Mouse (Mus musculus) thymus, postnatal 10 days (tissue): ENCODE measurements around the gene Cdpf1.
"Not testable (repeated sequence)": the region's sequence is repeated elsewhere in the genome, so short reads cannot be mapped to it uniquely, and the experiment has no call there.

ENCODE experiments used
- DNase-seq, 2 experiments: peaks; one replicate each; pipeline ENCODE4 v3.0.0; 2021; ENCODE audit warnings: low spot score in 2 of 2

Gene Cdpf1

GRCm38 (mm10) chr15:85808434-85808833 is 3.1 kb downstream of the Cdpf1 start:
- no peak for DNase-seq

- DNase-seq, result peak; percentile 23 to 34
Observed at GRCm38 (mm10) chr15:85808031-85808430, 3.5 kb downstream of the Cdpf1 start.

GRCm38 (mm10) chr15:85807404-85807803 is 4.1 kb downstream of the Cdpf1 start:
- DNase-seq, result no peak

- DNase-seq, result no peak
Observed at GRCm38 (mm10) chr15:85806886-85807285, 4.6 kb downstream of the Cdpf1 start.

- DNase-seq, result no peak
Observed at GRCm38 (mm10) chr15:85802931-85803330, 8.6 kb downstream of the Cdpf1 start.

- no peak for DNase-seq
Observed at GRCm38 (mm10) chr15:85798676-85799075, 12.8 kb downstream of the Cdpf1 start.

- no peak for DNase-seq
Observed at GRCm38 (mm10) chr15:85795516-85795915, 16.0 kb downstream of the Cdpf1 start.

- no peak for DNase-seq
Observed at GRCm38 (mm10) chr15:85792819-85793218, 18.7 kb downstream of the Cdpf1 start.

GRCm38 (mm10) chr15:85791449-85791848 is 20.0 kb downstream of the Cdpf1 start:
- no peak for DNase-seq

GRCm38 (mm10) chr15:85788633-85789032 is 22.9 kb downstream of the Cdpf1 start:
- DNase-seq, result no peak

- DNase-seq, result no peak
Observed at GRCm38 (mm10) chr15:85788051-85788450, 23.4 kb downstream of the Cdpf1 start.

- DNase-seq, result no peak
Observed at GRCm38 (mm10) chr15:85787482-85787881, 24.0 kb downstream of the Cdpf1 start.

GRCm38 (mm10) chr15:85786711-85787110 is 24.8 kb downstream of the Cdpf1 start:
- DNase-seq, result no peak

- DNase-seq, result no peak
Observed at GRCm38 (mm10) chr15:85784341-85784740, 27.2 kb downstream of the Cdpf1 start.

GRCm38 (mm10) chr15:85783146-85783545 is 28.4 kb downstream of the Cdpf1 start:
- no peak for DNase-seq

- not testable (repeated sequence) for DNase-seq
Observed at GRCm38 (mm10) chr15:85778891-85779290, 32.6 kb downstream of the Cdpf1 start.

GRCm38 (mm10) chr15:85776771-85777170 is 34.7 kb downstream of the Cdpf1 start:
- no peak for DNase-seq

- no peak for DNase-seq
Observed at GRCm38 (mm10) chr15:85776241-85776640, 35.3 kb downstream of the Cdpf1 start.

- DNase-seq, result no peak
Observed at GRCm38 (mm10) chr15:85775001-85775400, 36.5 kb downstream of the Cdpf1 start.

- DNase-seq, result no peak
Observed at GRCm38 (mm10) chr15:85774419-85774818, 37.1 kb downstream of the Cdpf1 start.

GRCm38 (mm10) chr15:85772146-85772740 is 39.3 kb downstream of the Cdpf1 start:
- DNase-seq, result no peak

GRCm38 (mm10) chr15:85771306-85772121 is 40.0 kb downstream of the Cdpf1 start:
- DNase-seq, result no peak

GRCm38 (mm10) chr15:85768991-85769390 is 42.5 kb downstream of the Cdpf1 start:
- no peak for DNase-seq
